Mouse (Mus musculus) v-Abl transformed pro-B cells (cell line): ENCODE data around the gene Wdr43.

Experiments
- in situ Hi-C, 2 experiments: fragments of 400-800 bp; cut with MboI; formaldehyde crosslinking; loops; one replicate each; pipeline ENCODE4 v1.15.1; 2025; ENCODE audit not compliant: unreplicated experiment in 2 of 2

The Wdr43 gene

DNA sequence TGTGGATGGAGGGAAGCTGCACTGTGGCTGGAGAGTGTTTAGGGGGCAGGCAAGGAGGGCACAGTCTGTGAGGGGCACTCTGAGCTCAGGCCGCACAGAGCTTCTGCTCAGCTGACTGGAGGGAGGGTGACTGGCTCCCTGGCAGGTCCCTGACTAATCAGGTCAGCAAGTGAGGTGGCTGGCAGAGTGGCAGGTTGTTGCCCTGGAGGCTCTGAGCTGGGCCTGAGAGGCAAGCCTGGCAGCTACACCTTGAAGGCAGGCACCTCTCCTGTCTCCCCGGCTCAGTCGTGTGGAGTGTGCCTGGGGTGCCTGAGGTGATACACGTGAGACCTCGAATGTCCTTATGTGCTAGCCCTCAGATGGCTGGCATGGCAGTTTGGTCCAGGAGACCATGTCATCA, 80.7 kb downstream of the Wdr43 start:
- in situ Hi-C loops = no loop called here

GRCm38 (mm10) chr17:71697896-71698618, 82.4 kb downstream of the Wdr43 start:
- in situ Hi-C loops = no loop called here

DNA sequence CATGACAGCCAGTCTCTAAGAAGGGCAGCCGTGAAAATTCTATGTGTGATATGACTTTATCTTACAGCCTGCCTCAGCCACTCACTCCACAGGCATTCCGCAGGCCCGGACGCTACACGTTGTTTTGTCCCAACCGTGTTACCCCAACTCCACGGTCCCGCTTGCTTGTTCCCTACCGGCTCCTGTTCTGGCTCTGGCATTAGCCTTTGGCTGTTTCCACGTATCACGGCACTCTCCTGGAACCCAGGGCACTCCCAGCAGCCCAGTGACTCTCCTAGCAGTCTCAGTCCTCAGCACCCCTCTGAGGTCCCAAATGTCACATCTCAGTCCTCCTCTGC, 82.9 kb downstream of the Wdr43 start:
- in situ Hi-C loops = no loop called here

GRCm38 (mm10) chr17:71705113-71705512, 89.4 kb downstream of the Wdr43 start:
- in situ Hi-C loops = no loop called here

- in situ Hi-C loops = no loop called here
These were observed 90.1 kb downstream of the Wdr43 start for GRCm38 (mm10) chr17:71705550-71706480.

GRCm38 (mm10) chr17:71707715-71708114, 92.0 kb downstream of the Wdr43 start:
- in situ Hi-C loops = no loop called here
